Mouse (Mus musculus) adrenal gland, adult 2 months (tissue): ENCODE measurements around the gene Ppfia1. TPM values are rescaled to one million over a fixed set of nuclear protein-coding genes. Genes with fewer than 3 reads are reported as not detected.
A peak's percentile ranks its signal among the peaks of the same experiment; 100 is the strongest.

Experiments
- DNase-seq: peaks from one replicate; pipeline ENCODE4 v3.0.0; 2021
- long read RNA-seq: library from polyadenylated mRNA; stranded (forward); transcript quantifications from one replicate; pipeline ENCODE4 v2.0.0, GENCODE M21; 2021
- polyA plus RNA-seq: library from polyadenylated mRNA; depleted of rRNA; stranded (reverse); fragments of >200 nt; gene quantifications from 2 replicates; pipeline ENCODE4 v1.2.3, GENCODE M21; 2012; rRNA removed
- total RNA-seq, 2 experiments: library from RNA; stranded (reverse); gene quantifications; 2 replicates each; pipeline ENCODE4 v1.2.3; 2021

Ppfia1 gene
- 10 to 100 TPM; 39.1 to 59.2 TPM for total RNA-seq
- 29.1 and 37.1 TPM in 2 replicates for polyA plus RNA-seq
- long read RNA-seq, partial matches to known transcripts: 2 of 34 reads
- long read RNA-seq, other reads (novel, unspliced or antisense): 32 of 34 reads

DNA sequence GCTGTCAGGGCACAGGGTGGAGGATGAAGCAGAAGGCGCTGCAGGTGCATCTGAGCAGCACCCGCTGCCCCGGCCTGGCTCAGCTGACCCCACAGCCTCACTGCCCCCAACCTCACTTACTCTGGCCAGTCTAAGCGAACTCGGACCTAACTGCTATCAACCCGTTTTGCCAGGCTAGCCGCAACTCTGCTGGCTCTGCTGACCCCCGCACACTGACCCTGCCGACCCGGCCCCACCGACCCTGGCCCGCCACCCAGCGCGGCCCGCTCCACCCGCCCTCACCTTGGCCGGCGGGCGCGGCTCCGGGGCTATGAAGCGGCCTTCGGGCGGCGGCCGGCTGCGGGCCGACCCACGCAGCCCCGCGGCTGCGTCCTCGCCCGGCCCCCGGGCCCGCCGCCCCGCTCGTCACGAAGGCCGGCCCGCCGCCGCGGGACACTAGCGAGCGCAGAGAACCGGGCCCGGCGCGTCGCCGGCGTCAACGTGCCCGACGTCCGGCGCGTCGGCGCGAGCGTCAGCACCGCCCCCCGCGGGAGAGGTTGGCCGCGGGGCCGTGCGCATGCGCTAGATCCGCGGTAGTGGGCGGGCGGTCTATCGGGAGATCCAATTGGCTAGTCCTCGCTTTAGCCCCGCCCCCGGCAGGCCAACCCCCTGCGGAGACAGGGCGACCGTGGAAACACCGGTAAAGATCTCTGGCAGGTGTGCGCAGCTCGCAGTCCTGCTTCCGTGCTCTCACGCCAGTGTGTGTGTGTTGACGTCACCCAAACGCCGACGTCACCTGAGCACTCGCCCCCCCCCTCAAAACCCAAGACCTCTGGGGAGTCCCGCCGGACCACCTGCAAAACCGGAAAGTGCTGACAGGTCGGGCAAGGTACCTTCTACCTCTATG, at the start of gene Ppfia1:
Ppfia1 (minus strand) TSS at position 493 of the 886 bp plus-strand sequence.
- peak; percentile 99 for DNase-seq

DNA sequence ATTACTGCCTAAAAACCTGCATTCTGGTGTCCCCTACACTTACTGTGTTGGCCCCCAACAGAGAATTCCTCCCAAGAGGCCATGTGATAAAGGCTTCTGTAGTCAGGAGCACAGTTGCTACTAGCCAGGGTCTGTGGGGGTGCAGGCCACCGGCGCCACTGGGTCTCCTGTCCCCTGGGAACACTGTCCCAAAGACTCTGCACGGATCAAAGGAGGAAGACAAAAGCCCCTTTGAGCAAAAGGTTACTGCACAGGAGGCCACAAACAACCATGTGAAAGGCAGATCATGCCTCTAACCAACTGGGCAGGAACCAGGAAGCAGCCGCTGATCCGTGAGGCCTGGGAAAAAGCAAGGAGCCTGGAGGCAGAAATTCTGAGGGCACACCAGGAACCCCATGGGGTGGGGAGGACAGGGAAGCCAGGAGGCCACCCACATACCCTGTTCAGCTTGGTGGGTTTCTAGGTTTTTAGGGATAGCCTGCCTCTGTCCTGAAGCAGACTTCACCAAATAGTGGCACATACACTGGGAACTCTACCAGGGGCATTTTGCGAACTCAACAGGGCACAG, 46.9 kb upstream of the Ppfia1 start:
- DNase-seq: no peak

DNA sequence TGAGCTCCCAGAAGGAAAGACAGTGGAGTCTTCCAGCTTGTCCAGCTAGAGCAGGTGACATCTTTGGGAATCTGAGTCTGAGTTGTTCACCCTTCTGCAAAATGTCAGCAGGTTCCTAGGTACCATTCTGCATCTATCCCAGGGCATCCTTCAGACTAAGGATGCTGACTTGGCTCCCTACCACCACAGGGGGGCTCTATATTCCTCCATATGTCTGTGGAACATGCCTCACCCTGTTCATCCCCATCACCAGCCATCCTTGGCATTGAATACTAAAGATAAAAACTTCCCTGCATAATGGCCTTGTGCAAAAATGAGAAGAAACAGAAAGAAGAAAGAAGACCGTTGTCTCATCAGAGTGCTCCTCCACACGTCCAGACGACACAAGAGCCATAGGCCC, 36.0 kb upstream of the Ppfia1 start:
- DNase-seq: no peak

DNA sequence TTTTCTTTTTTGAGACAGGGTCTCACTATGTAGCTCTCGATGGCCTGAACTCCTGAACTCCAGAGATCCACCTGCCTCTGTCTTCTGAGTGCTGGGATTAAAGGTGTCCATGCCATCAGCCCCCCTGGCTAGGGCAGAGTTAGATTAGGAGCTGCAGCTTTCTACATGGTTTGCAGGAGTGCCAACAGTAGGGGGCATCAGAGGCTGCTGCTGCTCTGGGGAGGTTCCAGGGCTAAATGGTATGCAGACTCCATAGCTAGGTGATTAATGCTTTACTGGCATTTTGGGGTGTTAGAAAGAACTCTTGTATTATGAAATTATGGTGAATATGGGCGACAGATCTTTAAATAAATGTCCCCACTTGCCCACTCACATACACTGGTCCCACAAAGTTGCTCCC, 33.8 kb upstream of the Ppfia1 start:
- peak; percentile 55 for DNase-seq

DNA sequence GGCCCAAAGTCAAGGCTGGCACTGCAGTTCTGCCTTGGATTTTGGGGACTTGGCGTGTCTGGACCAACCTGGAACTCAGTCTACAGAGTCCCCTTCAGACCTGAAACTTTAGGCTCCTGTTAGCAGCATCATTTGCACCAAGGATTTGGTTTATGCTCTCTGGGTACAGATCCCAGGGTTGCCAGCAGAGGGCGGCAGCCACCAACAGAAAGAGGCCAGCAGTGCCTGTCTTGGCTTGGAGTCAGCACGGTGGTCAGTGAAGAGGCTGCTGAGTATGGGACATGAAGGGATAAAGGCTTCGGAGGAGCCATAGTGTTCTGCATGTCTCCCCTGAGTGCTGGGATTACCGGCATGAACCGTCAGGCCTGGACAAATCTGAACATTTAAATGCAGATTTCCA, 32.1 kb upstream of the Ppfia1 start:
- peak; percentile 68 for DNase-seq

DNA sequence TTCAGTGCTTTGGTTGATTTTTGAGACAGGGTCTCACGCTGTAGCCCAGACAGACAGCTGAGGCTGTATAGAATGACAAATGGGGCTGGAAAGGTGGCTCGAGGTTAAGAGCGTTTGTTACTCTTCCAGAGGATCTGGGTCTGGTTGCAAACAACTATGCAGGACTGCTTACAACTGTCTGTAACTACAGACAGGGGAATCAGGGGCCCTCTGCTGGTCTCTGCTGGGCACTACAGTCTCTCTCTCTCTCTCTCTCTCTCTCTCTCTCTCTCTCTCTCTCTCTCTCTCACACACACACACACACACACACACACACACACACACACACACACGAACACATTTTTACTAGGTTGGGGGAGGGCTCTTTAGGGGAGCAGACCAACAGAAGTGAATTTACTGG, 30.1 kb upstream of the Ppfia1 start:
- DNase-seq: peak; percentile 48

DNA sequence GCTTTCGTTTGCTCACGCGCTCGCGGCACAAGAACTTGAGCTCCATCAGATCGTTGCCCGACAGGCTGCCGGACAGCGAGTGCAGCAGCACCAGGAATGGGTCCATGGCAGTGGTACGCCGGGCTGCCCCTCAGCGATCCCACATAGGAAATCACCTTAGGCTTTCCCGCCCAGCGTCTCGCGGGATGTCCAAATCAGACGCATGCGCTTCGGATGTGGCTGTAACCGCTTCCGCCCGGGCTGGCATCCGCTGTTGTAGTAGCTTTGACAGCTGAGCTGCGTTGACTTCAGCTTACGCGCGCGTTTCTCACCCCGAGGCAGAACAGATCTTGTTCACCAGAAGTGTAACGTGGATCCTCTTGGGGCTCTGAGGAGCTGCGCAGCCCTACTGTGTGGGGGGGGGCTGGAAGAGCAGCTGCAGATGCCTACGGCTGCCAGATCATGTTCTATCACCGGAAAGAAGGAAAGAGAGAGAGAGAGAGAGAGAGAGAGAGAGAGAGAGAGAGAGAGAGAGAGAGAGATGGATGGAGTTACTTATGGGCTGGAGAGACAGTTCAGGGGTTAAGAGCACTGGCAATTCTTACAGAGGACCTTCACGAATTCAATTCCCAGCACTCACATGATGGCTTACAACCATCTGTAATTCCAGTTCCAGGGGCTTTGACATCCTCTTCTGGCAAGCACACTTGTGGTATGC, 28.9 kb upstream of the Ppfia1 start, which contains the start of gene Fadd:
Fadd (minus strand) TSS at position 180 of the 697 bp plus-strand sequence.
- peak; percentile 96 for DNase-seq

DNA sequence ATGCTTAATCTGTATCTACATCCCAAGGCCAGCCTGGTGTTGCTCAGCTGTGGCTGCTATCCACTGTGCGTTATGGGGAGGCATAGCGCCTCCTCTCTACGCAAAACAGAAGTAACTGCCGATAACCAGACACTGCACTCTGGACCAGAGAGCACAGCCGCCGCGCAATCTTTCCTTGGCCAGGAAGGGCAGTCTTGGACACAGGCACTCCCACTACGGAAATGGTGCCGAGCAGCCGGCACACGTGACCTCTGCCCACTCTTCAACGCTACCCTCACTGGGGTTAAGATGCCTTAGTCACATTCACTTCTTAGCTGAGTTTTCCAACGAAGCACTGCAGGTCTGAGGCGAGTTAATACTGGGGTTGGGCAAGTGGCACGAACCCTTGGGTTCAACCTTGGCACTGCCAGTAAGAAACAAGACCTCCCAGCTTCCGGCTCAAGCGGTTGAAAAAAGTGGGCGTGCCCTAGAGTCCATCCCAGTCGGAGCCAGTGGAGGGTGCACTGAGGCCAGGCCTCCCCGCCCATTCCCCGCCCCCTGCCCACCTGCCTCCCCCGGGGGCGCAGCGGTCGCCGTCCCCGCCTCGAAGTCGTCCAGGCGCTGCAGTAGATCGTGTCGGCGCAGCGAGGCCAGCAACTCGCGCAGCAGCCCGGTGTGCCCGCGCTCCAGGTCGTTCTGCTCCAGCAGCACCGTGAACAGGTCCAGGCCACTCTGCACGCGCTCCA, 28.2 kb upstream of the Ppfia1 start:
- DNase-seq: peak; percentile 93

DNA sequence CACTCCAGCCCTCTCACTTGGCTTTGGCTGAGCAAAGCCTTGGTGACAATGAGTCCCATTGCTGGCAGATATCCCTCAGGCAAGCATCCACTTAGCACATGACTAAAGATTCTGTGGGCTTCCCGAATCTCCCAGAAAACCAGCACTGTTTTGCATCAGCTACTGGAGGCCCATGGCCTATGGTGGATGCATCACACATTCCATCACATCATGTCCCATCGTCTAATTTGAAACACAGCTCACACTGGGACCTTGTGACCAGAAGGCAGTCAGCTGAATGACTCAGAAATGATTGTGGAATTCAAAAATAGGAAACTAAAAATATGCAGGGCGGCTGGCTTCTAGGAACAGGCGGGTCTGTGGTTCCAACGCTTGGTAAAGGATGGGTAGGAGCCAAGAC, 24.3 kb upstream of the Ppfia1 start:
- DNase-seq: peak; percentile 61

DNA sequence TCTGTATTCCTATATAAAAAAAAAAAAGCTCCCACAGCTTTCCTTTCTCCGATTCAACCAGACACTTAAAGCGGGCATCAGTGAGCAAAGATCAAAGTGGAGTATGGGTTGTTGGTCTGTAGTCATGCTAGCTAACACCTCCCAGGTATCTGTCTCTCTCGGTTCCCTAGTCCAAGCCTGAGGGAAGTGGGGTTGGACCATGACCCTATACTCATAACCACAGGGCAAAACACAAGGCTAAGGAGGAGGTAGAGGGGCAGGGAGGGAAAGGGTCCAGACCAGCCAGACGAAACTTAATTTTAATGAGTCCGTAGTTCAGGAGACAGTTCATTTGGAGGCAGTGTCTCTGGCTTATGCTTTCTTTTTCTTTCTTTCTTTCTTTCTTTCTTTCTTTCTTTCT, 18.7 kb upstream of the Ppfia1 start:
- no peak for DNase-seq

DNA sequence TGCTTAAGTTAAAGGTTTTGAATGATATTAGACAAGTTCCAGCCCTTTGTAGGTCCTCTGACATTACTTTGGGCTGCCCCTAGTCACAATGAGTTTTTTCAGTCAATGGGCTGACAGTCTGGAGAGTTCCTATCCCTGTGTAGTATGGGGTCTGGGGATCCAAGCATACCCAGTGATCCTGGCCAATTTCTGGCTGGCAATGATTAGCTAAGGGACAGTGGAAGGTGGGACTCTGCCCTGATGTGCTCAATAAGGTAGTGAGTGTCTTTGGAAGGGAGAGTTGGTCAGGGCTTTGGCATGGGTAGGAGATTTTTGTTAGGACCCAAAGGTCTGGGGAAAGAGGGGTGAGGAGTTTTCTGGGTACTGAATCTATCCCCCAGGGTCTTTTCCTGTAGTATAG, 18.1 kb upstream of the Ppfia1 start:
- no peak for DNase-seq

DNA sequence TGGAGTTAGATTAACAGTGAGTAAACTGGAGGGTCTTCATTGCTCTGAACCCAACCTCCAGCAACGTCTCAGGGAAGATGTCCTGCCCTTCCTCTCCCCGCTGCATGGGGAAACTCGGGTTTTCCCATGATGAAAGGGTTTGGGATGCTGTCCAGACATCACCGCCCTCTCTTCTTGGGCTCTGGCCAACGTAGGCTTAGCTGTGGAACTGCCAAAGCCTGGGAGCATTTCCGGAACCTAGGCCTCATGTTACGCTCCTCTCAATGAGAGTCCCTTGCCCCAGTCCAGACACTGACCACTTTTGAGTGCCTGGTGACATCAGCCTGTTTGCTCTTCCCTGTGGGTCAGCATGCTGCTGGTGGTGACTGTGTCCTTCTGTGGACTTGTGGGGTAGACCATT, 15.9 kb upstream of the Ppfia1 start:
- DNase-seq: peak; percentile 48

DNA sequence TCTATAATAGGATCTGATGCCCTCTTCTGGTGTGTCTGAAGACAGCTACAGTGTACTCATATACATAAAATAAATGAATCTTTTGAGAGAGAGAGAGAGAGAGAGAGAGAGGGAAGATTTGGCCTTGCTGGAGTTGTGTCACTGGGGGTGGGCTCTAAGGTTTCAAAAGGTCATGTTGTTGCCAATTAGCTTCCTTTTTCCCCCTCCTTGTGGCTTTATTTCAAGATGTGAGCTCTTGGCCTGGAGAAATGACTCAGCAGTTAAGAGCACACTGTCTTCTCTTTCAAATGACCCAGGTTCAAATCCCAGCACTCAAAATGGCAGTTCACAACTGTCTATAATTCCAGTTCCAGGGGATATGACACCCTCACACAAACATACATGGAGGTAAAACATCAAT, 14.6 kb upstream of the Ppfia1 start:
- DNase-seq: no peak

DNA sequence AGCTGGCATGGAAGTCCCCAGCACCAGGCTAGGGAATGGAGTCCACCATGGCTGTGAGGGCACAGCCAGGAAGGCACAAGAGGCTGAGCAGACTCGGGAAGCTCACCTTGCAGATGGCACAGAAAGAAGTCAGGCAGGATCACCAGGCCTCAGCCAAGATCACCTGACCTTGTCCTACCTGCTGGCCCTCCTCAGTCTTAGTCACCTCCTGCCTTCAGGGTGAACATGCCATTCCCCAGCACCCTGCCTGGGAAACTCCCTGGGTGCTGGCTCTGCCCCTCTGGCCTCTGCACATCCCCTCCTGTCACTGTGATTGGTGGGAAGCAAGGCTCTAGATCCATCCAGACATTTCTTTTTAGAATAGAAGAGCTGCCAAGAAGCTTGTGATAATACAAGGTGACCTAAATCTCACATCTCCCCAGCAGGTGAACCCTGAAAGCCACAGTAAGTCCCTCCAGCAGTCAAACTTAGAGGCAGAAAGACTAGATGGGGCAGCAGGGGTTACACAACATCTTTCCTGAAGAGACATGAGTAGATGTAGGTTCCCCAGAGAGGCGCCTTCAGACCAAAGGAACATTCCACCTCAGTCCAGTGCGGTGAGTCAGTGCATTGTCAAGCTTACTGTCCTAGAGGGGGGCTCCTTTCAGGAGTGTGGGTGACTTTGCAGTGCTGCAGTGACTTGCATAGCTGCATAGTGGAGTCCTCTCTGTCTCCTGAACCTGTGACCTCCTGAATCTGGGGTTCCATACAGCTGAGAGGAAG, 13.6 kb upstream of the Ppfia1 start:
- DNase-seq: no peak

DNA sequence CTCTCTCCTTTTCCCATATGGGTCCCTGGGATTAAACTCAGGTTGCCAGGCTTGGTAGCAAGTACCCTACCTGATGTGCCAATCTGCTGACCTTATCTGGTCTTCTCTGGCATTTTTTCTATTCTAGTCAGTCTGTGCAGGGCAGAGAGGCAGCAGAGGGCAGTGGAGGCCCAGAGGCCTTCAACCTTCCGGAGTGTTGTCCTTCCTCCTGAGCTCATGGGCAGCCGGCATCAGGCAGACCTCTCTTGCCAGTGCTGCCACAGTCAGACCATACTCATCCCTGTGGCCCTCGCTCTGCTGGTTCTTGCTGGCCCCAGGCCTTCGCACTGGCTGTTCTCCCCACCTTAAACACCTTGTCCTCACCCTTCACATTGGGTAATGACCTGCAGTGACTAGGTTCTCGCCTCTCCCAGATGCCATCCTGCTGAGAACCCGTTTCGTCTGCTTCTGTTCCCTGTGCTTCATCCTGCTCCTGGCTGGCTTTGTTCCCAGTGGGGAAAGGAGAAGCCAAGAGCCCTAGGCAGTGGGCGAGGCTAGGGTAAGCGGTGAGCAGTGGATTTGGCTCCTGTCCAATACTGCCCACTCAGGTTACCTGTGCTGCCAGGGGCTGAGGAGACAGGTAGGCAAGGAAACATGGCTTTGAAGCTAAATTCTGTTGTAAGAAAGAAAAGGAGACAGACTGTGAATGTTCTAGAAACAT, 10.1 kb upstream of the Ppfia1 start:
- peak; percentile 57 for DNase-seq

DNA sequence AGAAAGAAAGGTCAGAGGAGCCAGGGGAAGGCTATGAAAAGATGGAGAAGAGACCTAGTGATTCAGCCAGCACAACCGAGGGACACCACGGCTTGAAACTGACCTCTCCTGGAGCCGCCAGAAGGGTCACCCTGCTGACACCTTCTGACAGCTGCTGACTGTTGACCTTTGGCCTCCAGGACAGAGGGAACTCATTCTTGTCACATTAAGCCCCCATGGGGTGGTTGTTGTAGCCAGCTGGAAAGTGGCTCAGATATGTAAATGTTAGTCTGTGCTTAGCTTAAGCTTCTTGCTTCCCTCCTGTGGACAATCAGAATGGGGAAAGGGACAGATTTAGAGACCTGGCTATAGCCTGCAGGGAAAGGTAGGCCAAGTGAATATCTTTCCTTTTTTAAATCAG, 8.5 kb upstream of the Ppfia1 start:
- no peak for DNase-seq

DNA sequence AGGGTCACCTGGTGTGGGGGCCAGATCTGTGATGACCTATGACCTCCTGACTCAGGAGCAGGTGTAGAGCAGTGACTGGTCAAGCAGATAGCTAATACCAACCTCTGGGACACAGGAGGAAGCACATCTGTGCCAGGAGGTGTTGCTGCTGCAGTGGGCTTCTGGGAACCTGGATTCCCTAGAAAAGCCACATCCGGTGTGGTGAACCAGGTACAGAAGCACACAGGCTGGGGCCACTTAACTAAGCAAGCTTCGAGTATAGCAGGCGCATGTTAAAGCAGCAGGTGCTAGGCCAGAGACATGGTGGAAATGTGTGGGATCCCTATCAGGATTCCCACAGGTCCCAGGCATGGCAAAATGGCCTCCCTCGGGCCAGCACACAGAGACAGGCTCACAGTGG, 7.1 kb upstream of the Ppfia1 start:
- no peak for DNase-seq

DNA sequence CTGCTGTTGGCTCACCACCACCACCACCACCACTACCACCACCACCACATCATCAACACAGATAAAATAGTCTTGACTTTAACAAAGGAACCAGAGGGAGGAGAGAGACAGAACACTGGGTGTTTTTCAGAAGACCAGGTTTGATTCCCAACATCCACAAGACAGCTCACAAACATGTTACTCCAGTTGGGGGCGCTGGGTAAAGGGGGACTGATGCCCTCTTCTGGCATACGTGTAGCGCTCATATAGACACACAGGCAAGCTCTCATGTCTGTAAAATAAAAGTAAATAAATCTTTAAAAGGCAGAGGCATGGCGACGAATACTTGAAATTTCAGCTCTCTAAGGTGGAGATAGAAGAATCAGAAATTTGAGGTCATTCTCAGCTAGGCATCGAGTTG, 5.0 kb upstream of the Ppfia1 start:
- no peak for DNase-seq

DNA sequence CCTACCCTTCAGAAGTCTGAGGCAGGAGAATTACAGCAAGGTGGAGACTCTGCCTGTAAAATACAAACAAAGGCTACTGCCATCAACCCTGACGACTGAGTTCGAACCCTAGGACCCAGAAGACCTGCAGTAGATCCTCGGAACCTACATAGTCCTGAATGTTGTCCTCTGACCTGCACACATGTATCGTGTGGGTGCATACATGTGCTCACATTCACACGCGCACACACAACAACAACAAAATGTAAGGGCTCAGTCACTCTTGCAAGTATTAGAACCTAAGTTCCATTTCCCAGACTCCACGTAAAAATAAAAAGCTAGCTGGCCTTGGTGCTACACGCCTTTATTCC, 569 bp upstream of the Ppfia1 start:
- no peak for DNase-seq

DNA sequence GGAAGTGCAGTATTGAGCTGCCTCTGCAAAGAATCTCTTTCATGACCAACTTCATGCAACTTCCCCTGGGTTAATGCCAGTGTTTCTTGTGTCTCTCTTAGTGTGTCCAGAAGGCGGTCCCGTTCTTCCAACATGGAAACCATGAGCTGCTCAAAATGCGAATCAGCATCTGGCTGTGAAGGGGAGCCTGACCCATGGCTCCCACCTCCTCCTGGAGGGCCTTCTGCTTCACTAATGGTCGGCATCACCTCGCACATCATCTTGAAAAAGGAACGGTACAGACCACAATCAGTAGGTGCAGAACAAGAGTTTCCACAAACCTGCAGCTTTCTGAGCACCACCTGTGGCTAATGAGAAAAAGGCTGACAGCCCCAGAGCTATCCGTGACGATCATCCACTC, 1.3 kb downstream of the Ppfia1 start:
- no peak for DNase-seq

DNA sequence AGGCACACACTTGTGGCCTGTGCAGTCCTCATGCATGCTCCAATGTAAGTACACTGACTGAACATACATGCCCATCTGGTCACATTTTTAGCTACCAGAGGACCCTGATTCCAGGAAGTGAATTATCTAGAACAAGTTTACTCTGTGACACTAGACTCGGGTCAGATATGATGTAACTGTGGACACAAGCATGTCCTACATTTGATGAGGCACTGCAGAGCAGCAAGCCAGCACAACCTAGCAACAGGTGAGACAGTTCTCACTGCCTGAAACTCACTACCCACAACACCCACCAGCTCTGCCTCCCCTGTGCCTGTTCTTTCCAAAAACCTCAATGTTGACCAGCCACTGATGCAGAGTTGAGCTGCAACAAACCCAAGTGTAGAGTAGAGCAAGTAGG, 2.7 kb downstream of the Ppfia1 start:
- no peak for DNase-seq
